Mouse (Mus musculus) G1E (cell line): ENCODE measurements around the gene Senp7.
"Not testable (repeated sequence)": the region's sequence is repeated elsewhere in the genome, so short reads cannot be mapped to it uniquely, and the experiment has no call there.

Experiments
- CTCF ChIP-seq: IDR thresholded peaks from 2 replicates; pipeline ENCODE4 v1.5.1; 2012; ENCODE audit warnings: low read depth, low read length, inconsistent platforms, mixed read lengths
- TAL1 ChIP-seq: conservative IDR thresholded peaks from 2 replicates; pipeline ENCODE4 v1.6.1; 2012; ENCODE audit warnings: low read depth, low read length, inconsistent platforms, mixed read lengths

GRCm38 (mm10) chr16:56137672-56138071 lies 89.5 kb downstream of the Senp7 start:
- TF ChIP-seq CTCF, TAL1: not testable (repeated sequence)
